Mouse (Mus musculus): ENCODE measurements around the gene Arid2. TPM values are rescaled to one million over a fixed set of nuclear protein-coding genes. Genes with fewer than 3 reads are reported as not detected.
"Not testable (repeated sequence)": the region's sequence is repeated elsewhere in the genome, so short reads cannot be mapped to it uniquely, and the experiment has no call there.

The Arid2 gene
- polyA plus RNA-seq, 1 experiment from 2014 or later = 18.3 TPM

- H3K4me3 ChIP-seq; H3K27me3 ChIP-seq; ATAC-seq (ENCODE audit: low FRiP score, low read depth); H3K36me3 ChIP-seq; H3K27ac ChIP-seq (replicated peaks); H3K9ac ChIP-seq; H3K4me2 ChIP-seq; H3K9me3 ChIP-seq; H3K4me1 ChIP-seq (replicated peaks): not testable (repeated sequence)
- WGBS = 89% methylated on average over 4 of the region's 4 CpGs
Measured at GRCm38 (mm10) chr15:96328722-96329121, 41.4 kb downstream of the Arid2 start.

- no peak for ATAC-seq (ENCODE audit: low FRiP score, low read depth)
- peaks cover 6% of the 10 kb centered on the region; the same call in 1 of the 2 replicates for H3K4me1 ChIP-seq (replicated peaks)
- no peak overlapping the region for H3K27ac ChIP-seq (replicated peaks)
- no peak overlapping the region for H3K9ac ChIP-seq
- H3K9me3 ChIP-seq = no peaks in the 10 kb centered on the region
- WGBS = 79% methylated on average over 3 of the region's 3 CpGs
- H3K4me2 ChIP-seq = no peak overlapping the region
- H3K4me3 ChIP-seq = no peak overlapping the region
- H3K36me3 ChIP-seq = no peaks in the 10 kb centered on the region
- H3K27me3 ChIP-seq = no peaks in the 10 kb centered on the region
Measured at GRCm38 (mm10) chr15:96330536-96330935, 43.2 kb downstream of the Arid2 start.

- H3K36me3 ChIP-seq = no peaks in the 10 kb centered on the region
- no peak overlapping the region for H3K4me2 ChIP-seq
- H3K27me3 ChIP-seq = no peaks in the 10 kb centered on the region
- no peak for ATAC-seq (ENCODE audit: low FRiP score, low read depth)
- peaks cover 6% of the 10 kb centered on the region; the same call in 1 of the 2 replicates for H3K4me1 ChIP-seq (replicated peaks)
- WGBS = 83% methylated on average over 9 of the region's 9 CpGs
- H3K9me3 ChIP-seq = no peaks in the 10 kb centered on the region
- no peak overlapping the region for H3K9ac ChIP-seq
- no peak overlapping the region for H3K27ac ChIP-seq (replicated peaks)
- H3K4me3 ChIP-seq = no peak overlapping the region
Measured at GRCm38 (mm10) chr15:96332468-96333213, 45.3 kb downstream of the Arid2 start.

GRCm38 (mm10) chr15:96333350-96333749, 46.0 kb downstream of the Arid2 start:
- no peak overlapping the region for H3K27ac ChIP-seq (replicated peaks)
- no peak overlapping the region for H3K4me3 ChIP-seq
- no peak for ATAC-seq (ENCODE audit: low FRiP score, low read depth)
- WGBS = 45% methylated on average over 5 of the region's 5 CpGs
- H3K4me1 ChIP-seq (replicated peaks) = peaks cover 6% of the 10 kb centered on the region; the same call in 1 of the 2 replicates
- H3K36me3 ChIP-seq = no peaks in the 10 kb centered on the region
- H3K9ac ChIP-seq = no peak overlapping the region
- H3K9me3 ChIP-seq = no peaks in the 10 kb centered on the region
- H3K4me2 ChIP-seq = no peak overlapping the region
- H3K27me3 ChIP-seq = no peaks in the 10 kb centered on the region

- no peak for ATAC-seq (ENCODE audit: low FRiP score, low read depth)
- no peak overlapping the region for H3K27ac ChIP-seq (replicated peaks)
- WGBS = 84% methylated on average over 2 of the region's 2 CpGs
Measured at GRCm38 (mm10) chr15:96340924-96341323, 53.6 kb downstream of the Arid2 start.

GRCm38 (mm10) chr15:96342097-96342496, 54.8 kb downstream of the Arid2 start:
- H3K36me3 ChIP-seq = no peaks in the 10 kb centered on the region
- H3K9me3 ChIP-seq = no peaks in the 10 kb centered on the region
- 95% methylated on average over 8 of the region's 8 CpGs for WGBS
- H3K4me1 ChIP-seq (replicated peaks) = peaks cover 4% of the 10 kb centered on the region
- no peak overlapping the region for H3K4me2 ChIP-seq
- no peak for ATAC-seq (ENCODE audit: low FRiP score, low read depth)
- H3K27ac ChIP-seq (replicated peaks) = no peak overlapping the region
- H3K4me3 ChIP-seq = no peak overlapping the region
- H3K9ac ChIP-seq = no peak overlapping the region
- no peaks in the 10 kb centered on the region for H3K27me3 ChIP-seq

More at GRCm38 (mm10) chr15:96340924-96341323, 53.6 kb downstream of the Arid2 start:
- no peak overlapping the region for H3K9ac ChIP-seq
- H3K36me3 ChIP-seq = no peaks in the 10 kb centered on the region
- no peaks in the 10 kb centered on the region for H3K9me3 ChIP-seq
- peaks cover 4% of the 10 kb centered on the region for H3K4me1 ChIP-seq (replicated peaks)
- no peak overlapping the region for H3K4me2 ChIP-seq
- H3K4me3 ChIP-seq = no peak overlapping the region
- H3K27me3 ChIP-seq = no peaks in the 10 kb centered on the region

- no peaks in the 10 kb centered on the region for H3K36me3 ChIP-seq
- peaks cover 4% of the 10 kb centered on the region for H3K4me1 ChIP-seq (replicated peaks)
- no peaks in the 10 kb centered on the region for H3K9me3 ChIP-seq
- ATAC-seq (ENCODE audit: low FRiP score, low read depth) = no peak
- H3K4me3 ChIP-seq = no peak overlapping the region
- WGBS = 94% methylated on average over 3 of the region's 3 CpGs
- no peak overlapping the region for H3K27ac ChIP-seq (replicated peaks)
- no peak overlapping the region for H3K4me2 ChIP-seq
- no peaks in the 10 kb centered on the region for H3K27me3 ChIP-seq
- H3K9ac ChIP-seq = no peak overlapping the region
Measured at GRCm38 (mm10) chr15:96342871-96343270, 55.6 kb downstream of the Arid2 start.

- ATAC-seq (ENCODE audit: low FRiP score, low read depth) = no peak
- Histone ChIP-seq H3K4me2 (no peak overlapping the region), H3K4me1 (replicated peaks) (peaks cover 4% of the 10 kb centered on the region), H3K4me3 (no peak overlapping the region), H3K9me3 (no peaks in the 10 kb centered on the region), H3K36me3 (no peaks in the 10 kb centered on the region), H3K27me3 (no peaks in the 10 kb centered on the region), H3K9ac (no peak overlapping the region), H3K27ac (replicated peaks) (no peak overlapping the region)
- WGBS = 51% methylated on average over 6 of the region's 7 CpGs
Measured at GRCm38 (mm10) chr15:96344591-96345285, 57.4 kb downstream of the Arid2 start.

GRCm38 (mm10) chr15:96345312-96345849, 58.1 kb downstream of the Arid2 start:
- Histone ChIP-seq H3K27ac (replicated peaks) (no peak overlapping the region), H3K36me3 (peaks cover 4% of the 10 kb centered on the region), H3K4me3 (no peak overlapping the region), H3K27me3 (no peaks in the 10 kb centered on the region), H3K4me1 (replicated peaks) (peaks cover 4% of the 10 kb centered on the region), H3K9me3 (no peaks in the 10 kb centered on the region), H3K9ac (no peak overlapping the region), H3K4me2 (no peak overlapping the region)
- WGBS = 82% methylated on average over 6 of the region's 6 CpGs
- no peak for ATAC-seq (ENCODE audit: low FRiP score, low read depth)

GRCm38 (mm10) chr15:96351432-96351831, 64.1 kb downstream of the Arid2 start:
- Histone ChIP-seq H3K4me2 (no peak overlapping the region), H3K4me1 (replicated peaks) (no peaks in the 10 kb centered on the region), H3K9ac (no peak overlapping the region), H3K27ac (replicated peaks) (no peak overlapping the region), H3K27me3 (no peaks in the 10 kb centered on the region), H3K36me3 (peaks cover 31% of the 10 kb centered on the region), H3K4me3 (no peak overlapping the region), H3K9me3 (no peaks in the 10 kb centered on the region)
- ATAC-seq (ENCODE audit: low FRiP score, low read depth) = no peak
- WGBS = 90% methylated on average over 9 of the region's 9 CpGs

GRCm38 (mm10) chr15:96358871-96359270, 71.6 kb downstream of the Arid2 start:
- H3K27ac ChIP-seq (replicated peaks) = no peak overlapping the region
- no peaks in the 10 kb centered on the region for H3K27me3 ChIP-seq
- ATAC-seq (ENCODE audit: low FRiP score, low read depth) = no peak
- H3K36me3 ChIP-seq = peaks cover 46% of the 10 kb centered on the region
- H3K4me1 ChIP-seq (replicated peaks) = no peaks in the 10 kb centered on the region
- no peak overlapping the region for H3K9ac ChIP-seq
- no peaks in the 10 kb centered on the region for H3K9me3 ChIP-seq
- H3K4me3 ChIP-seq = no peak overlapping the region
- 94% methylated on average over 6 of the region's 6 CpGs for WGBS
- H3K4me2 ChIP-seq = no peak overlapping the region

GRCm38 (mm10) chr15:96360614-96361013, 73.3 kb downstream of the Arid2 start:
- ATAC-seq (ENCODE audit: low FRiP score, low read depth) = no peak
- Histone ChIP-seq H3K27ac (replicated peaks) (no peak overlapping the region), H3K27me3 (no peaks in the 10 kb centered on the region), H3K36me3 (peaks cover 55% of the 10 kb centered on the region), H3K9ac (no peak overlapping the region), H3K9me3 (no peaks in the 10 kb centered on the region), H3K4me1 (replicated peaks) (no peaks in the 10 kb centered on the region), H3K4me3 (no peak overlapping the region), H3K4me2 (no peak overlapping the region)
- WGBS = 90% methylated on average over 5 of the region's 5 CpGs
